Mouse (Mus musculus) CD4-positive naive resting alpha-beta T cell, adult 57 days (primary cell): Measurements from ENCODE around the gene Gm10130. TPM values are rescaled to one million over a fixed set of nuclear protein-coding genes. Genes with fewer than 3 reads are reported as not detected.

Experiments used
- total RNA-seq: library from RNA; stranded (reverse); gene quantifications from one replicate; pipeline ENCODE4 v1.2.4, GENCODE M21; 2023

Gm10130 gene
- total RNA-seq, result 8.9 TPM

GRCm38 (mm10) chr2:150323402-150323801, at the start of gene Gm10130:
Gene Gm10130 (plus strand): TSS chr2:150323702.

GRCm38 (mm10) chr2:150362113-150362877, 38.8 kb downstream of the Gm10130 start, which contains the start of gene 3300002I08Rik:
Gene 3300002I08Rik (minus strand): TSS chr2:150362765.

Other genes starting within 250 kb of the Gm10130 start
- gene Zfp120, start 187.0 kb upstream of the Gm10130 start, total RNA-seq, result 8.2 TPM
- not detected for gene Gm10770, start 144.0 kb upstream of the Gm10130 start, total RNA-seq
- gene Gm14139, start 141.9 kb upstream of the Gm10130 start, total RNA-seq, result 0.41 TPM
- gene Zfp937, start 105.6 kb upstream of the Gm10130 start, total RNA-seq, result 6.7 TPM
- 16.6 TPM for gene Gm21994, start 68.1 kb upstream of the Gm10130 start, total RNA-seq
- 0.53 TPM for gene Gm14124, start 66.2 kb upstream of the Gm10130 start, total RNA-seq
- 9.8 TPM for gene 3300002I08Rik, start 39.1 kb downstream of the Gm10130 start, total RNA-seq
- 3.6 TPM for gene Zfp442, start 127.8 kb downstream of the Gm10130 start, total RNA-seq
- 0.77 TPM for gene Zfp345, start 161.4 kb downstream of the Gm10130 start, total RNA-seq
- 10.0 TPM for gene Cst7, start 246.7 kb downstream of the Gm10130 start, total RNA-seq